Mouse (Mus musculus) subcutaneous adipose tissue, adult 2 months (tissue): ENCODE data around the gene 2210017I01Rik. TPM values are rescaled to one million over a fixed set of nuclear protein-coding genes. Genes with fewer than 3 reads are reported as not detected.

ENCODE experiments used
- polyA plus RNA-seq: library from polyadenylated mRNA; depleted of rRNA; stranded (reverse); fragments of >200 nt; gene quantifications from 2 replicates; pipeline ENCODE4 v1.2.3, GENCODE M21; 2012; ENCODE audit warnings: low replicate concordance; rRNA removed

2210017I01Rik gene
- not detected in 2 replicates for polyA plus RNA-seq

GRCm38 (mm10) chr3:92607392-92607791 is at the start of gene 2210017I01Rik:
Gene 2210017I01Rik (minus strand): TSS chr3:92607492.

GRCm38 (mm10) chr3:92656826-92657225 is 49.5 kb upstream of the 2210017I01Rik start, which contains the start of gene Lce1b:
Gene Lce1b (minus strand): TSS chr3:92656926.

GRCm38 (mm10) chr3:92648207-92648606 is 40.9 kb upstream of the 2210017I01Rik start, which contains the start of gene Lce1a1:
Gene Lce1a1 (minus strand): TSS chr3:92648307.

GRCm38 (mm10) chr3:92621560-92621959 is 14.3 kb upstream of the 2210017I01Rik start, which contains the start of gene Lce6a:
Gene Lce6a (minus strand): TSS chr3:92621660.

GRCm38 (mm10) chr3:92588858-92589257 is 18.4 kb downstream of the 2210017I01Rik start, which contains the start of gene Smcp:
Gene Smcp (minus strand): TSS chr3:92588997.

GRCm38 (mm10) chr3:92573449-92574041 is 33.7 kb downstream of the 2210017I01Rik start, which contains the start of gene Ivl:
Gene Ivl (minus strand): TSS chr3:92573735.

Other genes with a start within 250 kb of the 2210017I01Rik start
- gene Sprr2f, start 242.3 kb downstream of the 2210017I01Rik start, polyA plus RNA-seq, result 2.5 and 478 TPM in 2 replicates
- not detected in 2 replicates for gene Sprr2h, start 221.8 kb downstream of the 2210017I01Rik start, polyA plus RNA-seq
- gene Sprr2i, start 199.5 kb downstream of the 2210017I01Rik start, polyA plus RNA-seq, result not detected in 2 replicates
- gene Sprr2j-ps, start 189.4 kb downstream of the 2210017I01Rik start, polyA plus RNA-seq, result not detected in 2 replicates
- gene Gm9774, start 178.1 kb downstream of the 2210017I01Rik start, polyA plus RNA-seq, result 9.2 and 13.3 TPM in 2 replicates
- not detected in 2 replicates for gene Sprr2k, start 174.9 kb downstream of the 2210017I01Rik start, polyA plus RNA-seq
- not detected in 2 replicates for gene Sprr1b, start 168.7 kb downstream of the 2210017I01Rik start, polyA plus RNA-seq
- 0.09 TPM in 1 of 2 replicates, not detected in the other for gene Sprr3, start 148.8 kb downstream of the 2210017I01Rik start, polyA plus RNA-seq
- 0.37 and 22.2 TPM in 2 replicates for gene Sprr1a, start 121.6 kb downstream of the 2210017I01Rik start, polyA plus RNA-seq
- not detected in 2 replicates for gene Sprr4, start 107.0 kb downstream of the 2210017I01Rik start, polyA plus RNA-seq
- gene 2310046K23Rik, start 73.0 kb downstream of the 2210017I01Rik start, polyA plus RNA-seq, result not detected in 2 replicates
- gene Ivl, start 33.8 kb downstream of the 2210017I01Rik start, polyA plus RNA-seq, result 0.31 TPM in 1 of 2 replicates, not detected in the other
- not detected in 2 replicates for gene Smcp, start 18.5 kb downstream of the 2210017I01Rik start, polyA plus RNA-seq
- not detected in 2 replicates for gene Lce6a, start 14.2 kb upstream of the 2210017I01Rik start, polyA plus RNA-seq
- not detected in 2 replicates for gene Lce1a1, start 40.8 kb upstream of the 2210017I01Rik start, polyA plus RNA-seq
- gene Lce1b, start 49.4 kb upstream of the 2210017I01Rik start, polyA plus RNA-seq, result not detected in 2 replicates
- not detected in 2 replicates for gene Lce1a2, start 62.8 kb upstream of the 2210017I01Rik start, polyA plus RNA-seq
- not detected in 2 replicates for gene Lce1c, start 71.8 kb upstream of the 2210017I01Rik start, polyA plus RNA-seq
- gene Lce1d, start 79.7 kb upstream of the 2210017I01Rik start, polyA plus RNA-seq, result not detected in 2 replicates
- gene Lce1e, start 101.6 kb upstream of the 2210017I01Rik start, polyA plus RNA-seq, result not detected in 2 replicates
- not detected in 2 replicates for gene Lce1f, start 112.9 kb upstream of the 2210017I01Rik start, polyA plus RNA-seq
- not detected in 2 replicates for gene Gm38119, start 131.6 kb upstream of the 2210017I01Rik start, polyA plus RNA-seq
- gene Lce1g, start 144.8 kb upstream of the 2210017I01Rik start, polyA plus RNA-seq, result not detected in 2 replicates
- gene Lce1h, start 157.6 kb upstream of the 2210017I01Rik start, polyA plus RNA-seq, result not detected in 2 replicates
- gene Lce1i, start 171.4 kb upstream of the 2210017I01Rik start, polyA plus RNA-seq, result not detected in 2 replicates
- gene Lce1j, start 183.0 kb upstream of the 2210017I01Rik start, polyA plus RNA-seq, result not detected in 2 replicates
- gene Lce1k, start 200.4 kb upstream of the 2210017I01Rik start, polyA plus RNA-seq, result not detected in 2 replicates
- gene Kprp, start 219.8 kb upstream of the 2210017I01Rik start, polyA plus RNA-seq, result not detected in 2 replicates
- gene Lce1l, start 243.8 kb upstream of the 2210017I01Rik start, polyA plus RNA-seq, result not detected in 2 replicates